Mouse (Mus musculus) intestine, embryonic 16.5 days (tissue): ENCODE results near the gene Lsm2. TPM values are rescaled to one million over a fixed set of nuclear protein-coding genes. Genes with fewer than 3 reads are reported as not detected.
"Not testable (repeated sequence)": the region's sequence is repeated elsewhere in the genome, so short reads cannot be mapped to it uniquely, and the experiment has no call there.

Experiments used
- ATAC-seq: fragments of 200-750 bp; cut with Nextera tagmentation; 2 replicates; pipeline ENCODE4 v1.8.0; 2017; ENCODE audit warnings: moderate TSS enrichment, moderate library complexity
- H3K27ac ChIP-seq: fragments of 300-500 bp; sonication (generic); 2 replicates; pipeline ENCODE4 v1.5.1; 2014; ENCODE audit warnings: mild to moderate bottlenecking, low read length
- H3K27me3 ChIP-seq: fragments of 300-500 bp; sonication (generic); replicated peaks from 2 replicates; pipeline ENCODE4 v1.6.1; 2014; ENCODE audit warnings: low read length, control low read depth, mixed read lengths; ENCODE audit not compliant: control insufficient read depth, insufficient read depth
- H3K36me3 ChIP-seq: fragments of 300-500 bp; sonication (generic); 2 replicates; pipeline ENCODE4 v1.6.1; 2014; ENCODE audit warnings: low read length, control low read depth; ENCODE audit not compliant: control insufficient read depth, insufficient read depth
- H3K4me1 ChIP-seq: fragments of 300-500 bp; sonication (generic); 2 replicates; pipeline ENCODE4 v1.6.1; 2014; ENCODE audit warnings: low read length, control low read depth, mixed read lengths; ENCODE audit not compliant: control insufficient read depth, insufficient read depth
- H3K4me2 ChIP-seq: fragments of 300-500 bp; sonication (generic); 2 replicates; pipeline ENCODE4 v1.6.1; 2014; ENCODE audit warnings: low read depth, low read length, control low read depth
- H3K4me3 ChIP-seq: fragments of 300-500 bp; sonication (generic); 2 replicates; pipeline ENCODE4 v1.5.1; 2014; ENCODE audit warnings: mild to moderate bottlenecking, low read length
- H3K9ac ChIP-seq: fragments of 300-500 bp; sonication (generic); 2 replicates; pipeline ENCODE4 v1.6.1; 2014; ENCODE audit warnings: low read depth, low read length
- H3K9me3 ChIP-seq: fragments of 300-500 bp; sonication (generic); 2 replicates; pipeline ENCODE4 v1.6.1; 2016; ENCODE audit warnings: low read length, control low read depth; ENCODE audit not compliant: control insufficient read depth
- WGBS: fragments of 180-500 bp; shearing (Covaris S2); extraction: QIAGEN DNeasy Blood & Tissue Kit; methylation state at CpG from one replicate; pipeline ENCODE4 v1.1.7; 2014; 5-methylcytosine and 5-hydroxymethylcytosine counted together
- polyA plus RNA-seq: library from polyadenylated mRNA; unstranded; fragments of >200 nt; fragmentation: Nextera tagmentation; extraction: Ambion mirVana; gene quantifications from 2 replicates; pipeline ENCODE4 v1.2.1, GENCODE M21; 2015

The Lsm2 gene
- polyA plus RNA-seq, 1 experiment from 2014 or later, result 181 TPM

GRCm38 (mm10) chr17:35028315-35028714 is 46.7 kb downstream of the Lsm2 start:
- Histone ChIP-seq H3K4me2 (no peak overlapping the region), H3K9ac (no peak overlapping the region), H3K9me3 (no peaks in the 10 kb centered on the region), H3K27ac (no peak overlapping the region), H3K27me3 (no peaks in the 10 kb centered on the region), H3K36me3 (no peaks in the 10 kb centered on the region), H3K4me3 (no peak overlapping the region), H3K4me1 (peaks cover 15% of the 10 kb centered on the region)
- WGBS, result 80% methylated on average over 2 of the region's 2 CpGs
- ATAC-seq, result no peak

GRCm38 (mm10) chr17:35029691-35030532 is 48.2 kb downstream of the Lsm2 start:
- H3K36me3 ChIP-seq, result no peaks in the 10 kb centered on the region
- WGBS, result 38% methylated on average over 19 of the region's 19 CpGs

DNA sequence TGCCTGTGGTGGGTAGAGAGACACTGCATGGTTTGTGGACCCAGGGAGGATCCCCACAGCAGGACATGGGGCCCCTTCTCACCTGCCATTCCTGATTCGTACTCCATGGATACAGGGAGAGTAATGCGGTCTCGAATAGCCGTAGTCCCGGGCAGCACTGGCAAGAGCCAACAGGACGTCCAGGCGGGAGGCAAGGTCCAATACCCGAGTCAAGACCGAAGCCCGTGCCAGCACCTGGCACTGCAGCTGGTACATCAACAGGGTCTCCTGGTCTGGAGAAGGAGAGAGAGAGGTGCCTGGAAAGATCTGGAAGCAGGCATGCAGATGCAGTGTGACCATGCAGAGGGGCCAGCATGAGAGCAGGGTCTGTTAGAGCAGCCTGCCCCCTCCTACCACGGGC is 49.6 kb downstream of the Lsm2 start:
- no peak for ATAC-seq
- H3K36me3 ChIP-seq, result no peaks in the 10 kb centered on the region
- WGBS, result 90% methylated on average over 11 of the region's 11 CpGs

More at GRCm38 (mm10) chr17:35029691-35030532, 48.2 kb downstream of the Lsm2 start:
- H3K4me3 ChIP-seq, result no peak overlapping the region
- no peak overlapping the region for H3K4me2 ChIP-seq
- H3K4me1 ChIP-seq, result peaks cover 5% of the 10 kb centered on the region
- H3K27ac ChIP-seq, result no peak overlapping the region
- peak overlapping the region; percentile 40 for H3K9ac ChIP-seq
- no peak for ATAC-seq
- no peaks in the 10 kb centered on the region for H3K27me3 ChIP-seq
- no peaks in the 10 kb centered on the region for H3K9me3 ChIP-seq

DNA sequence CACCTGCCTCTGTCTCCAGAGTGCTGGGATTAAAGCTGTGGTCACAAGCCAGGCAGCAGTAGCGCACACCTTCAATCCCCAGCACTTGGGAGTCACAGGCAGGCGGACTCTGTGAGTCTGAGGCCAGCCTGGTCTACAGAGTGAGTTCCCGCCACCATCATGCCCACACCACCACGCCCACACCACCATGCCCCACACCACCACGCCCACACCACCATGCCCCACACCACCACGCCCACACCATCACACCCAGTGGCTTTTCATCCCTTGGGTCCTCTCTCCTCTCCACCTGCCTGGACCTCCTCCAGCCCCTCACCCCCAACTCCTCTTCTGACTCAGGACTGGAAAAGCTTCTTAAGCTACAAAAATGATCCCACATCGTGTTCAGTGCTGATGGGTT is 50.2 kb downstream of the Lsm2 start:
- 85% methylated on average over 7 of the region's 7 CpGs for WGBS
- ATAC-seq, result no peak
- no peak overlapping the region for H3K27ac ChIP-seq
- H3K36me3 ChIP-seq, result no peaks in the 10 kb centered on the region
- no peak overlapping the region for H3K9ac ChIP-seq
- no peaks in the 10 kb centered on the region for H3K27me3 ChIP-seq
- H3K4me2 ChIP-seq, result no peak overlapping the region
- H3K4me3 ChIP-seq, result no peak overlapping the region
- peaks cover 5% of the 10 kb centered on the region; the same call in 1 of the 2 replicates for H3K4me1 ChIP-seq
- H3K9me3 ChIP-seq, result no peaks in the 10 kb centered on the region

More for the DNA sequence above, 49.6 kb downstream of the Lsm2 start:
- no peaks in the 10 kb centered on the region for H3K27me3 ChIP-seq
- no peak overlapping the region for H3K4me3 ChIP-seq
- no peak overlapping the region for H3K27ac ChIP-seq
- H3K9me3 ChIP-seq, result no peaks in the 10 kb centered on the region
- peaks cover 5% of the 10 kb centered on the region; the same call in 1 of the 2 replicates for H3K4me1 ChIP-seq
- H3K9ac ChIP-seq, result no peak overlapping the region
- no peak overlapping the region for H3K4me2 ChIP-seq

DNA sequence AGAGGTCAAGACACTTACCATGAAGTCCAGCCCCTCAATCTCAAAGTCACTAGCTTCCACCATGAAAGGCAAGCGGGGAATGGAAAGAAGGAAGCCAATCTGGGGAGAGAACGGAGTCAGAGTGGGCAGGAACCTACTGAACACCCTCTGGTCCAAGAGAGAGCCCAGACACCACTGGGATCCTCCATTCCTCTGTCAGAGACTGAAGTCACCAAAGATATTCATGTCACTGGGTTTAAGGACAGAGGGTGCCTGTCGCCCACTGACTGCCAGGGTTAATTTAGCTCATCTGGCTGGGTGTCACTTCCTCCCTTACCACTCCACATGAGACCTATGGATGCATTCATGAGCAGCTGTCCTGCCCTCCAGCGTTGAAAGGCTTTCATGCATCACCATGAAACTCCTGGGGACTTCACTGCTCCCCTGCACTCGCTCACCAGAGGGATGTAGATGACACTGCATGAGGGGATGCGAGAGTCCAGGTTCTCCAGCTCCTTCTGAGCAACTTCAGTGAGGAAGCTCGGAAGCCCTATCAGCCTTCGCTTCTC is 50.7 kb downstream of the Lsm2 start:
- no peak overlapping the region for H3K4me3 ChIP-seq
- H3K27ac ChIP-seq, result no peak overlapping the region
- H3K9me3 ChIP-seq, result no peaks in the 10 kb centered on the region
- no peak overlapping the region for H3K4me2 ChIP-seq
- no peaks in the 10 kb centered on the region for H3K27me3 ChIP-seq
- WGBS, result 74% methylated on average over 8 of the region's 8 CpGs
- no peak overlapping the region for H3K9ac ChIP-seq
- H3K4me1 ChIP-seq, result peaks cover 3% of the 10 kb centered on the region; the same call in 1 of the 2 replicates
- H3K36me3 ChIP-seq, result no peaks in the 10 kb centered on the region
- ATAC-seq, result no peak

DNA sequence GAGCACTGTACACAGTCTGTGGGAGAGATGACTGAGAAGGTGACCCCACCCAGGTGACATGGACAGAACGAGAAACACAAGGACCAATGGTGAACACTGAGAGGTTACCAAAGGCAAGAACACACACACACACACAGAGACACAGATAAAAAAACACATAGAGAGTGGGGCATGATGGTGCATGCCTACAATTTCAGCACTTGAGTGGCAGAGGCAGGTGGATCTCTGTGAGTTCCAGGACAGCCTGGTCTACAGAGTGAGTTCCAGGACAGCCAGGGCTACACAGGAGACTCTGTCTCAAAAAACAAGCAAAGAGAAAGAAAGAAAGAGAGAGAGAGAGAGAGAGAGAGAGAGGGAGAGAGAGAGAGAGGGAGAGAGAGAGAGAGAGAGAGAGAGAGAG is 52.0 kb downstream of the Lsm2 start:
- 52% methylated on average over 1 of the region's 1 CpGs for WGBS
- H3K36me3 ChIP-seq, result not testable (repeated sequence)

DNA sequence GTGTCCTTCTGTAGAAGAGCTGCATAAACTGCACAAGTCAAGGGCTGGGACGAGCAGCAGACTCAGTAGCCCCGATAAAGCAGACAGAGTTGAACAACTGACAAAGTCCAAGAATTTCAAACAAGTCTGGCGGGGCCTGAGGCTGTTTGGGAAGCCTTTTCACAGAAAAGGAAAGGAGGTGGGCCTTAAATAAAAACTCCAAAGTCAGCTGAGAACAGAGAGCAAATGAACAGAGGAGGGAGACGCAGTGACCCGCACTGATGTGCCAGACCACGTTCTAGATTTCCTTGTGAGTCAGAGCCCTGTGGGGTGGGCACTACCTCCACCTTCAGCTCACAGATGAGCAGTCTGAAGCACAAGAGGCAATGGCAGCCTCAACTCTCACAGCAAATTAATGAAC is 53.2 kb downstream of the Lsm2 start:
- H3K9me3 ChIP-seq, result no peaks in the 10 kb centered on the region
- 58% methylated on average over 6 of the region's 6 CpGs for WGBS
- H3K36me3 ChIP-seq, result no peaks in the 10 kb centered on the region
- H3K27me3 ChIP-seq, result no peaks in the 10 kb centered on the region
- H3K27ac ChIP-seq, result no peak overlapping the region
- 0 out of 2 replicates have a peak overlapping the region, but pooled peaks have one; percentile 32 for H3K9ac ChIP-seq
- H3K4me3 ChIP-seq, result no peak overlapping the region
- H3K4me1 ChIP-seq, result no peaks in the 10 kb centered on the region
- H3K4me2 ChIP-seq, result no peak overlapping the region
- ATAC-seq, result no peak

More for the DNA sequence above, 52.0 kb downstream of the Lsm2 start:
- ATAC-seq, H3K4me3 ChIP-seq, H3K9ac ChIP-seq, H3K4me1 ChIP-seq, H3K4me2 ChIP-seq, H3K9me3 ChIP-seq, H3K27ac ChIP-seq, H3K27me3 ChIP-seq: not testable (repeated sequence)

Other genes with a start within 250 kb of the Lsm2 start
- 0.83 and 0.92 TPM in 2 replicates for gene C4b, start 238.0 kb upstream of the Lsm2 start, polyA plus RNA-seq
- 0.06 and 15.4 TPM in 2 replicates for gene Cyp21a1, start 177.3 kb upstream of the Lsm2 start, polyA plus RNA-seq
- gene Stk19, start 144.9 kb upstream of the Lsm2 start, polyA plus RNA-seq, result 24.0 and 26.5 TPM in 2 replicates
- 53.6 and 59.0 TPM in 2 replicates for gene Dxo, start 144.8 kb upstream of the Lsm2 start, polyA plus RNA-seq
- 39.2 and 44.9 TPM in 2 replicates for gene Skiv2l, start 131.7 kb upstream of the Lsm2 start, polyA plus RNA-seq
- gene Nelfe, start 131.5 kb upstream of the Lsm2 start, polyA plus RNA-seq, result 104 TPM in 2 replicates
- 95.8 and 107 TPM in 2 replicates for gene Cfb, start 119.3 kb upstream of the Lsm2 start, polyA plus RNA-seq
- gene Zbtb12, start 102.4 kb upstream of the Lsm2 start, polyA plus RNA-seq, result 1.5 and 1.7 TPM in 2 replicates
- not detected in 2 replicates for gene Gm20547, start 99.8 kb upstream of the Lsm2 start, polyA plus RNA-seq
- gene C2, start 83.6 kb upstream of the Lsm2 start, polyA plus RNA-seq, result 26.5 and 36.0 TPM in 2 replicates
- gene Ehmt2, start 83.4 kb upstream of the Lsm2 start, polyA plus RNA-seq, result 59.8 and 61.9 TPM in 2 replicates
- 108 and 134 TPM in 2 replicates for gene Slc44a4, start 67.4 kb upstream of the Lsm2 start, polyA plus RNA-seq
- 226 and 301 TPM in 2 replicates for gene Neu1, start 50.6 kb upstream of the Lsm2 start, polyA plus RNA-seq
- 0.22 and 0.24 TPM in 2 replicates for gene Hspa1b, start 22.6 kb upstream of the Lsm2 start, polyA plus RNA-seq
- not detected in 2 replicates for gene Gm20481, start 11.9 kb upstream of the Lsm2 start, polyA plus RNA-seq
- gene Hspa1a, start 9.7 kb upstream of the Lsm2 start, polyA plus RNA-seq, result 6.3 and 6.6 TPM in 2 replicates
- gene Hspa1l, start 9.2 kb upstream of the Lsm2 start, polyA plus RNA-seq, result 0.38 and 0.57 TPM in 2 replicates
- gene Vars, start 19.1 kb downstream of the Lsm2 start, polyA plus RNA-seq, result 112 and 119 TPM in 2 replicates
- 0.18 and 0.27 TPM in 2 replicates for gene Vwa7, start 34.7 kb downstream of the Lsm2 start, polyA plus RNA-seq
- gene Sapcd1, start 46.2 kb downstream of the Lsm2 start, polyA plus RNA-seq, result 11.3 TPM in 2 replicates
- 3.6 and 4.4 TPM in 2 replicates for gene Msh5, start 64.9 kb downstream of the Lsm2 start, polyA plus RNA-seq
- gene Clic1, start 68.1 kb downstream of the Lsm2 start, polyA plus RNA-seq, result 405 and 416 TPM in 2 replicates
- gene Ddah2, start 77.2 kb downstream of the Lsm2 start, polyA plus RNA-seq, result 146 and 170 TPM in 2 replicates
- gene Ly6g6c, start 83.5 kb downstream of the Lsm2 start, polyA plus RNA-seq, result 0.24 TPM in 1 of 2 replicates, not detected in the other
- 0.37 and 0.40 TPM in 2 replicates for gene Mpig6b, start 84.3 kb downstream of the Lsm2 start, polyA plus RNA-seq
- 3.4 and 3.8 TPM in 2 replicates for gene Ly6g6e, start 95.0 kb downstream of the Lsm2 start, polyA plus RNA-seq
- 4.3 and 5.6 TPM in 2 replicates for gene Ly6g6d, start 96.2 kb downstream of the Lsm2 start, polyA plus RNA-seq
- gene Ly6g6f, start 103.7 kb downstream of the Lsm2 start, polyA plus RNA-seq, result 0.16 and 0.23 TPM in 2 replicates
- gene Abhd16a, start 107.4 kb downstream of the Lsm2 start, polyA plus RNA-seq, result 107 and 108 TPM in 2 replicates
- gene Ly6g5c, start 126.4 kb downstream of the Lsm2 start, polyA plus RNA-seq, result not detected in 2 replicates
- gene Ly6g5b, start 133.6 kb downstream of the Lsm2 start, polyA plus RNA-seq, result 0.56 and 0.66 TPM in 2 replicates
- gene Gpank1, start 139.6 kb downstream of the Lsm2 start, polyA plus RNA-seq, result 16.8 and 21.3 TPM in 2 replicates
- 246 and 254 TPM in 2 replicates for gene Csnk2b, start 140.2 kb downstream of the Lsm2 start, polyA plus RNA-seq
- 15.4 and 18.3 TPM in 2 replicates for gene D17H6S53E, start 144.5 kb downstream of the Lsm2 start, polyA plus RNA-seq
- 9.4 and 20.2 TPM in 2 replicates for gene Apom, start 150.2 kb downstream of the Lsm2 start, polyA plus RNA-seq
- gene Bag6, start 153.3 kb downstream of the Lsm2 start, polyA plus RNA-seq, result 37.5 and 41.3 TPM in 2 replicates
- 103 TPM in 2 replicates for gene Prrc2a, start 183.0 kb downstream of the Lsm2 start, polyA plus RNA-seq
- gene Aif1, start 194.2 kb downstream of the Lsm2 start, polyA plus RNA-seq, result 17.4 and 19.4 TPM in 2 replicates
- 16.9 and 17.1 TPM in 2 replicates for gene Lst1, start 206.6 kb downstream of the Lsm2 start, polyA plus RNA-seq
- 4.4 and 4.7 TPM in 2 replicates for gene Ltb, start 212.6 kb downstream of the Lsm2 start, polyA plus RNA-seq
- 0.18 and 0.23 TPM in 2 replicates for gene Tnf, start 220.1 kb downstream of the Lsm2 start, polyA plus RNA-seq
- 0.99 and 1.2 TPM in 2 replicates for gene Lta, start 223.5 kb downstream of the Lsm2 start, polyA plus RNA-seq
- 0.29 and 0.46 TPM in 2 replicates for gene Gm16181, start 239.0 kb downstream of the Lsm2 start, polyA plus RNA-seq